ENCODE assay signal across 10 mouse cellular contexts in genomic region chr6:128856250-128856649, GRCm38 (mm10). TPM values are rescaled to one million over a fixed set of nuclear protein-coding genes. Genes with fewer than 3 reads are reported as not detected.
DNase-seq lines count a peak whose midpoint lies in the region; ATAC-seq and TF ChIP-seq lines count a peak whose summit lies in the region.
"Had no signal": no experiment of that assay in that cellular context is flagged by ENCODE, and none has a peak within 500 bp of the region (broad histone marks: within the 10 kb centered on the region; RNA-seq: fewer than 3 reads in every experiment).

No protein-coding gene starts in this region.

- H3K27me3 ChIP-seq in kidney, adult 2 months (replicated peaks; ENCODE audit: control insufficient read depth, insufficient read depth, low read length) = no peaks in the 10 kb centered on the region
- H3K27me3 ChIP-seq in liver, postnatal 0 days (ENCODE audit: insufficient read depth, low read length) = no peaks in the 10 kb centered on the region

- peak; percentile 51 for ATAC-seq in liver, postnatal 0 days

- peak; percentile 74 to 82 for DNase-seq in adrenal gland, adult (ENCODE audit: inconsistent age in 2 of 2, low spot score in 1 of 2)
- no peak for DNase-seq in adrenal gland, postnatal 4 days (ENCODE audit: low spot score in 2 of 2)
- peak; percentile 83 for DNase-seq in urinary bladder, postnatal 14 days (ENCODE audit: low spot score)
- DNase-seq in urinary bladder, postnatal 10 days (ENCODE audit: low spot score) = no peak
- peak; percentile 87 to 91 for DNase-seq in heart, adult 9 months (ENCODE audit: low spot score in 2 of 2)
- DNase-seq in kidney, adult 2 months = peak; percentile 95
- DNase-seq in liver, postnatal 0 days = no peak
- DNase-seq in right cerebral cortex, postnatal 4 days = peak; percentile 47

- H3K4me1 ChIP-seq in kidney, adult 2 months (ENCODE audit: control insufficient read depth, insufficient read depth, low read length) = peaks cover 5% of the 10 kb centered on the region; the same call in 1 of the 2 replicates
- H3K4me1 ChIP-seq in liver, postnatal 0 days (ENCODE audit: insufficient read depth) = peaks cover 15% of the 10 kb centered on the region

- no peak for TF ChIP-seq POLR2A in kidney, adult 2 months (IDR thresholded peaks at IDR 0.05; ENCODE audit: low read depth, low read length)

- no peak overlapping the region for H3K9ac ChIP-seq in liver, postnatal 0 days (replicated peaks)

- no peak for TF ChIP-seq CTCF in kidney, adult 2 months (conservative IDR thresholded peaks at IDR 0.05; ENCODE audit: insufficient read depth, insufficient read length, low read depth, low read length)
- no peak for TF ChIP-seq CTCF in liver, postnatal 0 days (IDR thresholded peaks at IDR 0.05; ENCODE audit: low read depth)

- TF ChIP-seq EP300 in liver, postnatal 0 days (IDR thresholded peaks at IDR 0.05; ENCODE audit: low read depth) = 0 out of 2 replicates have a peak, but pooled peaks have one; percentile 23

- H3K4me3 ChIP-seq in kidney, adult 2 months (ENCODE audit: insufficient read depth, low read depth, low read length) = no peak overlapping the region
- H3K4me3 ChIP-seq in liver, postnatal 0 days (ENCODE audit: low read depth, low read length) = no peak overlapping the region

- WGBS in kidney, adult 2 months = 56% methylated on average over 5 of the region's 5 CpGs
- WGBS in liver, postnatal 0 days (ENCODE audit: insufficient replicate concordance) = 59% methylated on average over 5 of the region's 5 CpGs

- no peak overlapping the region for H3K27ac ChIP-seq in kidney, adult 2 months (ENCODE audit: insufficient read depth, low read depth, low read length)
- no peak overlapping the region for H3K27ac ChIP-seq in liver, postnatal 0 days (ENCODE audit: low read depth)

- no peak overlapping the region for H3K4me2 ChIP-seq in liver, postnatal 0 days (ENCODE audit: low read depth, low read length)

- no peaks in the 10 kb centered on the region for H3K36me3 ChIP-seq in kidney, adult 2 months (ENCODE audit: control insufficient read depth, insufficient read depth, low read length)
- no peaks in the 10 kb centered on the region for H3K36me3 ChIP-seq in liver, postnatal 0 days (replicated peaks; ENCODE audit: insufficient read depth, low read length)

- H3K9me3 ChIP-seq in liver, postnatal 0 days (ENCODE audit: low read length) = no peaks in the 10 kb centered on the region

RNA-seq across cellular contexts. Expression of gene Klrb1b, which starts 30.1 kb away (rescaled TPM):
- under 1 TPM in 1 of 2 experiments, not detected in 1; 0.79 TPM for total RNA-seq in adrenal gland, postnatal 4 days (2021)
- polyA plus RNA-seq in kidney, adult 2 months (2012; rRNA removed) = 0.03 and 0.11 TPM in 2 replicates
- polyA plus RNA-seq in liver, postnatal 0 days (2015; fragmentation: Nextera tagmentation; extraction: Ambion mirVana) = 0.32 and 0.39 TPM in 2 replicates
- total RNA-seq: left cerebral cortex, postnatal 36 days had no signal
- polyA plus RNA-seq: testis, adult 2 months had no signal

RNA-seq across cellular contexts. Expression of gene Gm44511, which starts 30.1 kb away (rescaled TPM):
- not detected for total RNA-seq in adrenal gland, postnatal 4 days (2021)
- 0.23 TPM in 1 of 2 replicates, not detected in the other for polyA plus RNA-seq in kidney, adult 2 months (2012; rRNA removed)
- not detected in 2 replicates for polyA plus RNA-seq in liver, postnatal 0 days (2015; fragmentation: Nextera tagmentation; extraction: Ambion mirVana)
- total RNA-seq: left cerebral cortex, postnatal 36 days had no signal
- polyA plus RNA-seq: testis, adult 2 months had no signal

RNA-seq across cellular contexts. Expression of gene Clec2i, which starts 31.1 kb away (rescaled TPM):
- under 1 TPM in 1 of 2 experiments, not detected in 1; 0.23 TPM for total RNA-seq in adrenal gland, postnatal 4 days (2021)
- 0.10 and 0.50 TPM in 2 replicates for polyA plus RNA-seq in kidney, adult 2 months (2012; rRNA removed)
- polyA plus RNA-seq in liver, postnatal 0 days (2015; fragmentation: Nextera tagmentation; extraction: Ambion mirVana) = 0.11 and 0.27 TPM in 2 replicates
- total RNA-seq: left cerebral cortex, postnatal 36 days had no signal
- polyA plus RNA-seq: testis, adult 2 months had no signal

RNA-seq across cellular contexts. Expression of gene BC035044, which starts 34.7 kb away (rescaled TPM):
- 1 to 10 TPM in 1 of 2 experiments, under 1 TPM in 1; 0.67 to 1.7 TPM for total RNA-seq in adrenal gland, postnatal 4 days (2021)
- polyA plus RNA-seq in kidney, adult 2 months (2012; rRNA removed) = 0.45 and 1.6 TPM in 2 replicates
- 10.5 and 11.9 TPM in 2 replicates for polyA plus RNA-seq in liver, postnatal 0 days (2015; fragmentation: Nextera tagmentation; extraction: Ambion mirVana)

Comparison
In these comparisons a context has a peak if more than half of its experiments do, and no peak if none do; other contexts are left out.
1. DNase-seq: peak in adrenal gland, adult (2 of 2), urinary bladder, postnatal 14 days (single experiment), heart, adult 9 months (2 of 2), kidney, adult 2 months (single experiment) and right cerebral cortex, postnatal 4 days (single experiment); none in adrenal gland, postnatal 4 days (0 of 2), urinary bladder, postnatal 10 days (single experiment) and liver, postnatal 0 days (single experiment).